Mouse (Mus musculus): ENCODE results near the gene Rasgrf2.

Gene Rasgrf2

GRCm38 (mm10) chr13:92030364-92031057, 100.9 kb downstream of the Rasgrf2 start:
- DNase-seq = peak; percentile 37

GRCm38 (mm10) chr13:92029666-92030065, 101.8 kb downstream of the Rasgrf2 start:
- DNase-seq = no peak

- no peak for DNase-seq
These were observed 103.5 kb downstream of the Rasgrf2 start for GRCm38 (mm10) chr13:92027951-92028350.

- no peak for DNase-seq
These were observed 104.8 kb downstream of the Rasgrf2 start for GRCm38 (mm10) chr13:92026651-92027050.

- DNase-seq = no peak
These were observed 106.3 kb downstream of the Rasgrf2 start for GRCm38 (mm10) chr13:92025124-92025523.

GRCm38 (mm10) chr13:92022202-92022601, 109.3 kb downstream of the Rasgrf2 start:
- no peak for DNase-seq

GRCm38 (mm10) chr13:91996929-91997328, 134.5 kb downstream of the Rasgrf2 start:
- DNase-seq = no peak

- no peak for DNase-seq
These were observed 140.0 kb downstream of the Rasgrf2 start for GRCm38 (mm10) chr13:91991412-91991811.

- DNase-seq = no peak
These were observed 140.7 kb downstream of the Rasgrf2 start for GRCm38 (mm10) chr13:91990709-91991284.

- DNase-seq = no peak
These were observed 143.1 kb downstream of the Rasgrf2 start for GRCm38 (mm10) chr13:91988378-91988777.

- DNase-seq = no peak
These were observed 144.5 kb downstream of the Rasgrf2 start for GRCm38 (mm10) chr13:91986958-91987357.

- no peak for DNase-seq
These were observed 145.4 kb downstream of the Rasgrf2 start for GRCm38 (mm10) chr13:91985915-91986589.

GRCm38 (mm10) chr13:91985019-91985418, 146.4 kb downstream of the Rasgrf2 start:
- DNase-seq = no peak

GRCm38 (mm10) chr13:91982080-91982479, 149.4 kb downstream of the Rasgrf2 start:
- no peak for DNase-seq

- no peak for DNase-seq
These were observed 150.0 kb downstream of the Rasgrf2 start for GRCm38 (mm10) chr13:91981414-91981813.

GRCm38 (mm10) chr13:91976971-91977370, 154.5 kb downstream of the Rasgrf2 start:
- DNase-seq = no peak

GRCm38 (mm10) chr13:91976541-91976940, 154.9 kb downstream of the Rasgrf2 start:
- no peak for DNase-seq

- DNase-seq = no peak
These were observed 157.3 kb downstream of the Rasgrf2 start for GRCm38 (mm10) chr13:91974154-91974553.

- DNase-seq = no peak
These were observed 160.2 kb downstream of the Rasgrf2 start for GRCm38 (mm10) chr13:91971246-91971645.

GRCm38 (mm10) chr13:91956474-91956873, 175.0 kb downstream of the Rasgrf2 start:
- no peak for DNase-seq

- DNase-seq = no peak
These were observed 175.8 kb downstream of the Rasgrf2 start for GRCm38 (mm10) chr13:91955646-91956045.

- no peak for DNase-seq
These were observed 176.3 kb downstream of the Rasgrf2 start for GRCm38 (mm10) chr13:91955175-91955574.

- no peak for DNase-seq
These were observed 191.3 kb downstream of the Rasgrf2 start for GRCm38 (mm10) chr13:91940113-91940512.

- DNase-seq = no peak
These were observed 192.6 kb downstream of the Rasgrf2 start for GRCm38 (mm10) chr13:91938826-91939225.
